Mouse (Mus musculus) spleen, adult 2 months (tissue): ENCODE results near the gene Fance. TPM values are rescaled to one million over a fixed set of nuclear protein-coding genes. Genes with fewer than 3 reads are reported as not detected.

Experiments used
- DNase-seq, 2 experiments: peaks; one replicate each; pipeline versions ENCODE4 v3.0.0 to v3.0.0-alpha.2; 2012 to 2021; ENCODE audit warnings: low spot score in 2 of 2, low read depth in 1 of 2
- H3K27ac ChIP-seq: fragments of 200-500 bp; 2 replicates; pipeline ENCODE4 v1.5.1; 2012; ENCODE audit warnings: low read length, inconsistent platforms; ENCODE audit not compliant: insufficient read depth
- H3K27me3 ChIP-seq: fragments of 200-500 bp; 2 replicates; pipeline ENCODE4 v1.6.1; 2012; ENCODE audit warnings: mild to moderate bottlenecking, moderate library complexity, low read length, inconsistent platforms; ENCODE audit not compliant: control insufficient read depth, insufficient read depth
- H3K36me3 ChIP-seq: fragments of 200-500 bp; 2 replicates; pipeline ENCODE4 v1.6.1; 2012; ENCODE audit warnings: mild to moderate bottlenecking, low read length, inconsistent platforms; ENCODE audit not compliant: control insufficient read depth, insufficient read depth
- H3K4me1 ChIP-seq: fragments of 200-500 bp; 2 replicates; pipeline ENCODE4 v1.6.1; 2011; ENCODE audit warnings: inconsistent platforms; ENCODE audit not compliant: control insufficient read depth, insufficient read depth, insufficient read length
- H3K4me3 ChIP-seq: fragments of 200-500 bp; 2 replicates; pipeline ENCODE4 v1.5.1; 2011; ENCODE audit warnings: mild to moderate bottlenecking, inconsistent platforms; ENCODE audit not compliant: insufficient read depth, insufficient read length; ENCODE audit errors: extremely low read depth
- CTCF ChIP-seq: fragments of 200-500 bp; IDR thresholded peaks from 2 replicates; pipeline ENCODE4 v1.5.1; 2011; ENCODE audit warnings: mild to moderate bottlenecking, inconsistent platforms; ENCODE audit not compliant: insufficient read depth, insufficient read length, insufficient replicate concordance; ENCODE audit errors: extremely low read depth
- POLR2A ChIP-seq: fragments of 200-500 bp; IDR thresholded peaks from 2 replicates; pipeline ENCODE4 v1.6.1; 2011; ENCODE audit warnings: low read depth, low read length, inconsistent platforms
- WGBS: fragments of 180-500 bp; shearing (Covaris S2); methylation state at CpG from one replicate; pipeline ENCODE4 v1.1.7; 2018; 5-methylcytosine and 5-hydroxymethylcytosine counted together
- polyA plus RNA-seq: library from polyadenylated mRNA; depleted of rRNA; stranded (reverse); fragments of >200 nt; gene quantifications from 2 replicates; pipeline ENCODE4 v1.2.3, GENCODE M21; 2012

Fance gene
- polyA plus RNA-seq, 1 experiment, result 17.2 TPM

GRCm38 (mm10) chr17:28300850-28301249, 12.5 kb upstream of the Fance start:
- H3K36me3 ChIP-seq, result peaks cover 5% of the 10 kb centered on the region; the same call in 1 of the 2 replicates

DNA sequence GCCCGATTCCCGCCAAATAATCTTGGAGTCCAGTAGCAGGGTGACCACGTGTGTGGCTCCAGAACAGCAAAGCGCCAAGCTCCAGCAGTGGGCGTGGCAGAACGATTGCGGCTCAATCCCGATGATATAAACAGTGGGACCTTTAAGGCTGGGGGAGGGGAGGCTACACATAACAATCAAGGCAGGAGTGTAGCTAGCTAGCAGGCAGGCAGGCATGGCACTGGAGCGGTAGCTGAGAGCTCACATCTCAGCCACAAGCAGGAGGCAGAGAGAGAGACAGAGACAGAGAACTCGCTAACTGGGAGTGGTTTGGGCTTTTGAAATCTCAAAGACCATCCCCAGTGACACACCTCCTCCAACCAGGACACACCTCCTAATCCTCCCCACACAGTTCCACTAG, 8.1 kb upstream of the Fance start:
- Histone ChIP-seq H3K4me1 (peaks cover 5% of the 10 kb centered on the region; the same call in 1 of the 2 replicates), H3K4me3 (no peak overlapping the region), H3K36me3 (0 out of 2 replicates have a peak, but pooled peaks cover 2% of the 10 kb centered on the region), H3K27me3 (no peaks in the 10 kb centered on the region), H3K27ac (no peak overlapping the region)
- WGBS, result 91% methylated on average over 10 of the region's 10 CpGs
- TF ChIP-seq CTCF (no peak), POLR2A (no peak)
- DNase-seq, result no peak

More at GRCm38 (mm10) chr17:28300850-28301249, 12.5 kb upstream of the Fance start:
- H3K27ac ChIP-seq, result no peak overlapping the region
- no peak overlapping the region for H3K4me3 ChIP-seq
- no peak for TF ChIP-seq CTCF
- no peak for TF ChIP-seq POLR2A
- 82% methylated on average over 3 of the region's 3 CpGs for WGBS
- H3K4me1 ChIP-seq, result no peaks in the 10 kb centered on the region
- DNase-seq, result no peak
- no peaks in the 10 kb centered on the region for H3K27me3 ChIP-seq

DNA sequence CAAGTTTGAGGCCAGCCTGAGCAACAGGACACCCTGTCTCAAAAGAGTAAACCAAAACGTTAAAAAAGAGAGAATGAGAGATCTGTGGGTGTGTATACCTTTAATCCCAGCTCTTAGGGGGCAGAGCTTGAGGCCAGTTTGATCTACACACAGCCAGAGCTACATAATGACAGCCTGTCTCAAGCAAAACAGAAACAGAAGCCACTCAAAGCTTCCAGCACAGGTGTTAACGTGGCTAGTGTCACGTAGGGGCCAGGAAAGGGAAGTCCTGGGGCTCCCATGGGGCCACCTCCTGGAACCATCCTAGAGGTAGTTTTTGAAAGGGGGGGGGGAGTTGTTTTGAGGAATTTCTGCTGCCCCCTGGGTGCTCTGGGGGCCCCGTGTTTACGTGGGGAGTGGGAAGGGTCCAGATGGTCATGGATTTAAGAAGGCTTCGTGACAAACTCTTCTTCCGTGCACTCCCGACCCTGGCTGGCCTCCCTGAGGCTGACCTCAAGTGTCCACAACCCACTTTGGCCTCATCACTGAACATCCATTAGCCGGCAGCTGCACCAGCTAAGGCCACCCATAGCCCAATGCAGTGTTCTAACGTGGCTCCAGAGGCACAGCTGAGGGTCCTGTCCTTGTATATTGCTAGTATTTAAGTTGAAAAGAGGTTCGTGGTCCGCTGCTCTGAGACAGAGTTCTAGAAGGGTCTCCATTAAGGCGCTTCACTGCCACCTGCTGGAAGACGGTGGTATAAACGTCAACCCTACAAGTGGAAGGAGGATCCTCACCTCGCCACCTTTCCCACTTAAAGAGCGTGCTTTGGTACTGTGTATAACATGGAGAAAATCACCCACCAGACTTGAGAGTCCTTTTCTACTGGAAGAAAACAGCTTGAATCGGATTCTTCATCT, 4.8 kb upstream of the Fance start:
- no peak for TF ChIP-seq POLR2A
- peak; percentile 72; the same call in 1 of the 2 replicates for TF ChIP-seq CTCF
- H3K4me3 ChIP-seq, result no peak overlapping the region
- peaks cover 5% of the 10 kb centered on the region for H3K4me1 ChIP-seq
- no peaks in the 10 kb centered on the region for H3K27me3 ChIP-seq
- no peak overlapping the region for H3K27ac ChIP-seq
- WGBS, result 4% methylated on average over 18 of the region's 18 CpGs
- no peaks in the 10 kb centered on the region for H3K36me3 ChIP-seq
- peak; percentile 71 to 88 for DNase-seq

GRCm38 (mm10) chr17:28310831-28311230, 2.5 kb upstream of the Fance start:
- Histone ChIP-seq H3K4me1 (peaks cover 5% of the 10 kb centered on the region), H3K4me3 (no peak overlapping the region), H3K36me3 (peaks cover under 1% of the 10 kb centered on the region; the same call in 1 of the 2 replicates), H3K27ac (no peak overlapping the region), H3K27me3 (no peaks in the 10 kb centered on the region)
- TF ChIP-seq CTCF, result no peak
- TF ChIP-seq POLR2A, result no peak
- DNase-seq, result no peak
- 90% methylated on average over 3 of the region's 3 CpGs for WGBS

DNA sequence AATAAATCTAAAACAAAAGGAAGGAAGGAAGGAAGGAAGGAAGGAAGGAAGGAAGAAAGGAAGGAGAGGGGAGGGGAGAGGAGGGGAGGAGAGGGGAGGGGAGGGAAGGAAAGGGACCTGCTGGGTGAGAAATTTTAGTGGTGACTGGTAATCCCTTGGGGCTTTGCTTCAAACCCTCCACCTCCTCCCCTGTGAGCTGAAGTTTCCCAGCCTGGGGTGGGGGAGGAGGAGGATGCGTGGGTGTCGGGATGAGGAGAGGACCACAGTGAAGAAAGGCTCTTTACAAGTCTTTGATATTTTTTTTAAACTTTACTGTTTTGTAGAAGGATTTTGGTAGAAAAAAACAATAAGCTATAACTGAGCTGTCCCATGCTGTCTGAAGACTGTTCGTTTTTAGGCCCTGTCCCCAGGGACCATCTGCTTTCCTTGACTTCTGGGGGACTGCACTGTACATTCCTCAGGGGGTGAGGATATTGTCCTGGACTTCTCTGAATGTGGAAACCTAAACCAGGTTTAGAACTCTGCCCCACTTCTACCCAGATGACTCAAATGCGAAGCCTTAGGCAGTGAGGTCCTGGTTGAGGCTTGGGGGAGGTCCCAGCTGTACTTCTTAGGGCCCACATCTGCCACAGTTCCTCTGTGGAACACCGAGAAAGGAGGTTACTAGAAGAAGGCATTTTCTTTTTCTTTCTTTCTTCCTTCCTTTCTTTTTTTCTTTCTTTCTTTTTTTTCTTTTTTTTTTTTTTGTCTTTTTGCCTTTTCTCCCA, 1.8 kb upstream of the Fance start:
- WGBS, result 30% methylated on average over 5 of the region's 5 CpGs
- Histone ChIP-seq H3K36me3 (peaks cover 3% of the 10 kb centered on the region; the same call in 1 of the 2 replicates), H3K27me3 (no peaks in the 10 kb centered on the region), H3K27ac (no peak overlapping the region), H3K4me3 (no peak overlapping the region), H3K4me1 (peaks cover 5% of the 10 kb centered on the region)
- no peak for DNase-seq
- TF ChIP-seq CTCF, result no peak
- no peak for TF ChIP-seq POLR2A

GRCm38 (mm10) chr17:28312232-28313211, 797 bp upstream of the Fance start:
- peaks cover 5% of the 10 kb centered on the region; the same call in 1 of the 2 replicates for H3K36me3 ChIP-seq
- TF ChIP-seq CTCF (peak; percentile 16; the same call in 1 of the 2 replicates), POLR2A (no peak)
- DNase-seq, result peak; percentile 28 to 43
- no peaks in the 10 kb centered on the region for H3K27me3 ChIP-seq
- H3K4me1 ChIP-seq, result peaks cover 5% of the 10 kb centered on the region
- 20% methylated on average over 17 of the region's 17 CpGs for WGBS
- H3K27ac ChIP-seq, result peak overlapping the region; percentile 38
- H3K4me3 ChIP-seq, result peak overlapping the region; percentile 44; the same call in 1 of the 2 replicates
